Mouse (Mus musculus) heart, embryonic 16.5 days (tissue): Measurements from ENCODE around the gene Olfr535. TPM values are rescaled to one million over a fixed set of nuclear protein-coding genes. Genes with fewer than 3 reads are reported as not detected.

ENCODE experiments used
- ATAC-seq: fragments of 200-750 bp; cut with Nextera tagmentation; replicated peaks from 2 replicates; pipeline ENCODE4 v1.8.0; 2017; ENCODE audit warnings: moderate number of reproducible peaks; ENCODE audit not compliant: insufficient read depth, low FRiP score; ENCODE audit errors: extremely low read depth
- H3K27ac ChIP-seq: fragments of 300-500 bp; sonication (generic); 2 replicates; pipeline ENCODE4 v1.5.1; 2014; ENCODE audit warnings: mild to moderate bottlenecking, low read length, control low read depth, moderate library complexity
- H3K27me3 ChIP-seq: fragments of 300-500 bp; sonication (generic); 2 replicates; pipeline ENCODE4 v1.6.1; 2014; ENCODE audit warnings: low read length, mixed read lengths; ENCODE audit not compliant: control insufficient read depth, insufficient read depth
- H3K36me3 ChIP-seq: fragments of 300-500 bp; sonication (generic); 2 replicates; pipeline ENCODE4 v1.6.1; 2014; ENCODE audit not compliant: control insufficient read depth, insufficient read depth
- H3K4me1 ChIP-seq: fragments of 300-500 bp; sonication (generic); 2 replicates; pipeline ENCODE4 v1.6.1; 2014; ENCODE audit warnings: low read length, mixed read lengths; ENCODE audit not compliant: control insufficient read depth, insufficient read depth
- H3K4me2 ChIP-seq: fragments of 300-500 bp; sonication (generic); 2 replicates; pipeline ENCODE4 v1.6.1; 2014; ENCODE audit warnings: low read depth, mild to moderate bottlenecking, control low read depth, low read length
- H3K4me3 ChIP-seq: fragments of 300-500 bp; sonication (generic); 2 replicates; pipeline ENCODE4 v1.5.1; 2014; ENCODE audit warnings: mild to moderate bottlenecking, control low read depth, low read length
- H3K9ac ChIP-seq: fragments of 300-500 bp; sonication (generic); 2 replicates; pipeline ENCODE4 v1.6.1; 2014; ENCODE audit warnings: low read length, control low read depth
- H3K9me3 ChIP-seq: fragments of 300-500 bp; sonication (generic); replicated peaks from 2 replicates; pipeline ENCODE4 v1.6.1; 2016; ENCODE audit warnings: low read length; ENCODE audit not compliant: control insufficient read depth
- WGBS: fragments of 180-500 bp; shearing (Covaris S2); extraction: QIAGEN DNeasy Blood & Tissue Kit; methylation state at CpG from one replicate; pipeline ENCODE4 v1.1.7; 2014; 5-methylcytosine and 5-hydroxymethylcytosine counted together
- polyA plus RNA-seq: library from polyadenylated mRNA; unstranded; fragments of >200 nt; fragmentation: Nextera tagmentation; extraction: Ambion mirVana; gene quantifications from 2 replicates; pipeline ENCODE4 v1.2.1, GENCODE M21; 2015

Gene Olfr535
- polyA plus RNA-seq, 1 experiment from 2014 or later: not detected

DNA sequence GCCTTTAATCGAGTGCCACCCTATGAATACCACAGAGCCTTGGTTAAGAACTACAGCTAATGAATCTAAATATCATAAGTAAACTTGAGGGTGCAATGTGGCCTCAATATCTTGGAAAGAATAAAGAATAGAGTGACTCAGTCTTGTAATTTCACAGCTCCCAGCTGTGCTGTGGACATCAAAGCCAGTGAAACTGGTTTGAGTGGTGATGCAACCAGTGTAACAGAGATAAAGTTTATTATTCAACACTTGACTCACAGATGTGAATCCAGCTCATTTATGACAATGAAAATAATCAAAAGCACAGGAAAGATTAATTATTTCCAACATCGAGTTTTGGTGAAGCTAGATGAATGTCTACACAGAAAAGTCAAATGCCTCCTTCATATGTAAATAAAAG is 55.7 kb downstream of the Olfr535 start:
- no peak overlapping the region for H3K9ac ChIP-seq
- H3K9me3 ChIP-seq: no peaks in the 10 kb centered on the region
- H3K4me3 ChIP-seq: no peak overlapping the region
- H3K27ac ChIP-seq: no peak overlapping the region
- H3K36me3 ChIP-seq: no peaks in the 10 kb centered on the region
- no peaks in the 10 kb centered on the region for H3K27me3 ChIP-seq
- no peak for ATAC-seq
- 52% methylated on average over 2 of the region's 2 CpGs for WGBS
- no peaks in the 10 kb centered on the region for H3K4me1 ChIP-seq
- H3K4me2 ChIP-seq: no peak overlapping the region

Other genes starting within 250 kb of the Olfr535 start
- gene 5830411N06Rik, start 236.9 kb upstream of the Olfr535 start, polyA plus RNA-seq: 0.31 and 1.4 TPM in 2 replicates
- gene Olfr525, start 163.4 kb upstream of the Olfr535 start, polyA plus RNA-seq: not detected in 2 replicates
- gene Olfr527, start 150.2 kb upstream of the Olfr535 start, polyA plus RNA-seq: not detected in 2 replicates
- not detected in 2 replicates for gene Olfr60, start 122.5 kb upstream of the Olfr535 start, polyA plus RNA-seq
- not detected in 2 replicates for gene Olfr530, start 107.9 kb upstream of the Olfr535 start, polyA plus RNA-seq
- gene Olfr531, start 81.3 kb upstream of the Olfr535 start, polyA plus RNA-seq: not detected in 2 replicates
- gene Olfr532, start 62.6 kb upstream of the Olfr535 start, polyA plus RNA-seq: not detected in 2 replicates
- gene Olfr533, start 20.8 kb upstream of the Olfr535 start, polyA plus RNA-seq: not detected in 2 replicates
- gene Olfr536, start 23.2 kb downstream of the Olfr535 start, polyA plus RNA-seq: not detected in 2 replicates
- gene Olfr538, start 83.7 kb downstream of the Olfr535 start, polyA plus RNA-seq: not detected in 2 replicates
- not detected in 2 replicates for gene Olfr46, start 117.1 kb downstream of the Olfr535 start, polyA plus RNA-seq
- gene Olfr61, start 144.8 kb downstream of the Olfr535 start, polyA plus RNA-seq: not detected in 2 replicates
- not detected in 2 replicates for gene Olfr53, start 162.2 kb downstream of the Olfr535 start, polyA plus RNA-seq
- not detected in 2 replicates for gene Olfr539, start 175.7 kb downstream of the Olfr535 start, polyA plus RNA-seq
- not detected in 2 replicates for gene Olfr45, start 197.7 kb downstream of the Olfr535 start, polyA plus RNA-seq
- not detected in 2 replicates for gene Olfr541, start 213.1 kb downstream of the Olfr535 start, polyA plus RNA-seq